Mouse (Mus musculus) hindbrain, embryonic 14.5 days (tissue): Measurements from ENCODE around the gene Acot12. TPM values are rescaled to one million over a fixed set of nuclear protein-coding genes. Genes with fewer than 3 reads are reported as not detected.
A peak's percentile ranks its signal among the peaks of the same experiment; 100 is the strongest.

Experiments used
- ATAC-seq: fragments of 200-750 bp; cut with Nextera tagmentation; 2 replicates; pipeline ENCODE4 v1.8.0; 2017; ENCODE audit warnings: moderate number of reproducible peaks, mild to moderate bottlenecking, moderate TSS enrichment, moderate library complexity; ENCODE audit not compliant: low FRiP score
- DNase-seq: peaks from one replicate; pipeline ENCODE4 v3.0.0-alpha.2; 2015; ENCODE audit warnings: low spot score
- H3K27ac ChIP-seq: fragments of 300-500 bp; sonication (generic); 2 replicates; pipeline ENCODE4 v1.5.1; 2014; ENCODE audit warnings: mild to moderate bottlenecking, moderate library complexity
- H3K27me3 ChIP-seq: fragments of 300-500 bp; sonication (generic); 2 replicates; pipeline ENCODE4 v1.6.1; 2014; ENCODE audit warnings: mild to moderate bottlenecking, low read length, mixed read lengths; ENCODE audit not compliant: control insufficient read depth, insufficient read depth
- H3K36me3 ChIP-seq: fragments of 300-500 bp; sonication (generic); replicated peaks from 2 replicates; pipeline ENCODE4 v1.6.1; 2014; ENCODE audit not compliant: control insufficient read depth, insufficient read depth
- H3K4me1 ChIP-seq: fragments of 300-500 bp; sonication (generic); replicated peaks from 2 replicates; pipeline ENCODE4 v1.6.1; 2014; ENCODE audit warnings: antibody characterized with exemption, low read length, mixed read lengths; ENCODE audit not compliant: control insufficient read depth, insufficient read depth
- H3K4me2 ChIP-seq: fragments of 300-500 bp; sonication (generic); replicated peaks from 2 replicates; pipeline ENCODE4 v1.6.1; 2014; ENCODE audit warnings: mild to moderate bottlenecking, moderate library complexity
- H3K4me3 ChIP-seq: fragments of 300-500 bp; sonication (generic); replicated peaks from 2 replicates; pipeline ENCODE4 v1.5.1; 2014; ENCODE audit warnings: mild to moderate bottlenecking, low read length
- H3K9ac ChIP-seq: fragments of 300-500 bp; sonication (generic); 2 replicates; pipeline ENCODE4 v1.6.1; 2014
- H3K9me3 ChIP-seq: fragments of 300-500 bp; sonication (generic); 2 replicates; pipeline ENCODE4 v1.6.1; 2016; ENCODE audit warnings: low read length; ENCODE audit not compliant: control insufficient read depth
- WGBS: fragments of 180-500 bp; shearing (Covaris S2); extraction: QIAGEN DNeasy Blood & Tissue Kit; methylation state at CpG from one replicate; pipeline ENCODE4 v1.1.7; 2014; 5-methylcytosine and 5-hydroxymethylcytosine counted together
- polyA plus RNA-seq: library from polyadenylated mRNA; unstranded; fragments of >200 nt; fragmentation: Nextera tagmentation; extraction: Ambion mirVana; gene quantifications from 2 replicates; pipeline ENCODE4 v1.2.1, GENCODE M21; 2014

Acot12 gene
- 0.24 TPM in 1 of 2 replicates, not detected in the other for polyA plus RNA-seq

DNA sequence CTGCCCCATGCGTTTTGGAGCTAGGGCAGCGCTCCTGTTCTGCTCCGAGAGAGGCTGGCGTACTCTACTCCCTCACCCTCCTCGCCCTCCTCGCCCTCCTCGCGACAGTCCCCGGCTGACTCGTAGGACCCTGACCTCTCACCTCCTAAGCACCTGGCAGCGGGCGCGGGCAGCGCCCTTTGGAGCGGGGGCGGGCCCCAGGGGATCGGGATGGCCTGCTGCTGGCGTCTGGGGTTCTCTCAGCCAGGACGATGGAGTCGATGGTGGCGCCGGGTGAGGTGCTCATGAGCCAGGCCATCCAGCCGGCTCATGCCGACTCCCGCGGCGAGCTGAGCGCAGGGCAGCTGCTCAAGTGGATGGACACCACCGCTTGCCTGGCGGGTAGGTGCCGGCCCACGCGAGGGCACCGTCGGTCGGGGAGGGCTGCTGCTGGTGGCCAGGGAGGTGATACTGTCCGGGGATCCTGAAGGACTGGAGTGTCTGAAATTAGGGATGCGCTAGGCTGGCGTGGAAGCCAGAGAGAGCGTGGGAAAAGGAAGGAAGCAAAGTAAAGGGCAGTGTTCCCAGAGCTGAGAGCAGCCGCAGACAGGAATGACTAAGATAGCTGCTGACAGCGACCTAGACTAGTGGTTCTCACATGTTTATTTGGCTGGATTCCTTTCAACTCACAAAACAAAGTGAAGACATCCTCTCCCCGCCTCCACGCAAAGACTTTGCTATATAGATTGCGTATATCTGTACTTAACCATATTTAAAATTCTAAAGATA, at the start of gene Acot12:
Gene Acot12, plus strand, starts transcription at position 233 of the 768 bp plus-strand sequence.
- whole genome bisulfite sequencing = 8% methylated on average over 45 of the region's 45 CpGs
- peak within 1 kb of the TSS; percentile 37 for H3K4me3 ChIP-seq
- H3K4me2 ChIP-seq = peak within 1 kb of the TSS; percentile 79
- no peak within 1 kb of the TSS for H3K27ac ChIP-seq
- DNase-seq (peak; percentile 34), ATAC-seq (peak; percentile 73)
- H3K27me3 ChIP-seq = no peaks in the 10 kb centered on the region
- H3K36me3 ChIP-seq = no peaks in the 10 kb centered on the region
- peak within 1 kb of the TSS; percentile 64 for H3K9ac ChIP-seq
- no peaks in the 10 kb centered on the region for H3K9me3 ChIP-seq
- peaks cover 9% of the 10 kb centered on the region; the same call in 1 of the 2 replicates for H3K4me1 ChIP-seq

DNA sequence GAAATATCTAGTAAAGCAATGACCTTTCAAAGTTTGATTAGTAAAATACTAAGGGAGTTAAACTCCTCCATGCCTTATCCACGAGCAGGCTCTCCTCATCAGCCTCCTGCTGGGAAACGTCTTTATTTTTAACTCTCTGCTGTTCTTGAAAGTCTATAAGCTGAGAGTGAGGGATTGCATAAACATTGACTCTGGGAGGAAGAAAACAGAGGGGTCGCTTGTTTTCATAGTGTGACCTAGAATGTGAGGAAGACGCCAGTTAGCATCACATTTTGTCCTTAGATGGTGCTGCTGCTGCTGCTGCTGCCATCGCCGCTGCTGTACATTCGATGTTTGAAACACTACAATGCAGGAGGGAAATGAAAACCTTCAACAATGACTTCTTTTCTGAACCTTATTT, 47.7 kb upstream of the Acot12 start:
- Histone ChIP-seq H3K27ac (no peak overlapping the region), H3K4me2 (no peak overlapping the region), H3K4me1 (no peaks in the 10 kb centered on the region), H3K36me3 (peaks cover 24% of the 10 kb centered on the region), H3K9ac (no peak overlapping the region), H3K9me3 (no peaks in the 10 kb centered on the region), H3K27me3 (no peaks in the 10 kb centered on the region), H3K4me3 (no peak overlapping the region)
- WGBS = 61% methylated on average over 7 of the region's 7 CpGs
- no peak for ATAC-seq
- DNase-seq = no peak

DNA sequence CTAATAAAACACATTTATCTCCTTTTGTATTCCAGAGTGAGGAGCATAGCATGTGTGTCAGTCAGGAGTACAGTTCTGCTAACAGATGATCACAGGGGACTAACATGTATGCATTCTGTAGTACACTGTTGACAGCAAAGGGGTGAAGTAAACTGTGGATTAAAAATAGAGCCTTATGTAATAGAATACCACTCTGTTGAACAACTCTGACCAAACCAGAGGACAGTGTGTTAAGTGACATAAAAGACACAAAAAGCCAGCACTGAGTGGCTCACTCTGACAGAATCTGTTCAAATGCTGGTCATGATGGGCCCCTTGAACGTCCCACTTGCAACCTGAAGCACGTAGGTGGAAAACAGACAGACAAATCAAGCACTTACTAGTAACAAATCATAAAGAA, 45.9 kb upstream of the Acot12 start:
- Histone ChIP-seq H3K27me3 (no peaks in the 10 kb centered on the region), H3K9me3 (no peaks in the 10 kb centered on the region), H3K9ac (no peak overlapping the region), H3K27ac (no peak overlapping the region), H3K4me1 (no peaks in the 10 kb centered on the region), H3K36me3 (peaks cover 19% of the 10 kb centered on the region), H3K4me2 (no peak overlapping the region), H3K4me3 (no peak overlapping the region)
- DNase-seq = no peak
- ATAC-seq = no peak
- WGBS = 91% methylated on average over 2 of the region's 2 CpGs

DNA sequence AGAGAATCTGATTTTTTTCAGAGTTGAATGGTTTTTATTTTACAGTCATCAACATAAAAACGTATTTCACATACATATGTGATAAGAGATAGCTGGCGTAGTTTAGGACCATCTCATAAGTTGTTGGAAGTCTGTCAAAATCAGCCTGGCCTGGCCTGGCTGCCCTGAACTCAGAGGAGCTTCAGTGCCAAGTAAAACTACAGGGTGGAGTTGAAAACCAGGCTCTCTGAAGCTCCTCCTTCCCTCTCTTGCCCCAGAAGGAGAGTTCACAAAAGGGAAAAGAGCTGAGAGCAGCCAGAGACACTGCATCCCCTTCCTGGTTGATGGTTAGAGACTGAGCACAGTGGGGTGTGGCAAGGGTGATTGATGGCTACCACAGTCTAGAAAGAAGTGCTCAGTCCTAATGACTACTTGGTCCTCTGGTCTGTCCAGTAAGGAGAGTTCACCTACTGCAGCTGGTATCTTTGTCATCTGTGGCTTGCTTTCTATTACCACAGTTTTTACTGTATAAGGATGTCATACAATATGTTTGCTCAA, 45.1 kb upstream of the Acot12 start:
- Histone ChIP-seq H3K27me3 (no peaks in the 10 kb centered on the region), H3K4me1 (no peaks in the 10 kb centered on the region), H3K9me3 (no peaks in the 10 kb centered on the region), H3K36me3 (peaks cover 16% of the 10 kb centered on the region), H3K27ac (no peak overlapping the region), H3K4me2 (no peak overlapping the region), H3K4me3 (no peak overlapping the region), H3K9ac (no peak overlapping the region)
- 84% methylated on average over 2 of the region's 2 CpGs for WGBS
- DNase-seq (no peak), ATAC-seq (no peak)

DNA sequence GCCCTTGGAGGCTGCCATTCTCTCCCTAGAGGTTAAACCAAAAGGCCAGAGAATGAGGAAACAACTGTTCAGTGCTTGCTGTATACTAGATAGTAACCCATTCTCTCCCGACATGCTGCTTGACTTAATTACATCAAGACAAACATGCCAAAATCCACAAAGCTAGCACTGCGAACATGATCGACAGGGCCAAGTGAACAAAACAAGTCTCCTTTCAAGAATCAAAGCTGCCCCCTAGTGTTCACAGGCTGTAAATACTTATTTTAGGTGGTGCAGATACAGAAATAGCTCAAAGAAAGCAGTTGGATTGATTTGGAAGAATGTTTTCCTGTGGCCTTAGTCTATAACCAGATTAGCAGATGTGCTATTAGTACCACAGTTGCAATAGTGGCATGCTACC, 44.3 kb upstream of the Acot12 start:
- H3K36me3 ChIP-seq = peaks cover 16% of the 10 kb centered on the region
- H3K4me2 ChIP-seq = no peak overlapping the region
- WGBS = 28% methylated on average over 3 of the region's 3 CpGs
- no peaks in the 10 kb centered on the region for H3K9me3 ChIP-seq
- no peak overlapping the region for H3K9ac ChIP-seq
- H3K27ac ChIP-seq = no peak overlapping the region
- no peak overlapping the region for H3K4me3 ChIP-seq
- H3K27me3 ChIP-seq = no peaks in the 10 kb centered on the region
- H3K4me1 ChIP-seq = no peaks in the 10 kb centered on the region
- DNase-seq (peak; percentile 71), ATAC-seq (no peak)

DNA sequence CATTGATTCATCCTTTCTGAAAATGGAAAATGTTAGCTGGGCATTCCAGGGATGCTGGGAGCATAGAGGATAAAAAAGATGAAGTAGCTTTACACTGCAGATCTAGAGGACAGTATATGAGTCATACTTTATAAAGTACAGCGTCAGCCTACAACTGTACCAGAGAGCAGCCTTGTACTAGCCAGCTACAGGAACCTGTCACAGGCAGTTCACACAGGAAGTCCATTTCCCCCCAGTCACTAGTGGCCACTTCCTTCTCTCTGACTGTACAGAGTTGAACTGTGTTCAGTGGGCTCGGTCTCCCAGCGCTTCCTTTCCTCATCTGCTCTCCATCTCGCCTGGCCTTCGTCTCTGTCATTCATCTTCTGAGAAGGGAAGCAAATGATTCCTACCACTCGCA, 39.0 kb upstream of the Acot12 start:
- H3K27me3 ChIP-seq = no peaks in the 10 kb centered on the region
- H3K4me3 ChIP-seq = no peak overlapping the region
- 87% methylated on average over 6 of the region's 6 CpGs for WGBS
- no peak overlapping the region for H3K9ac ChIP-seq
- DNase-seq = no peak
- H3K4me2 ChIP-seq = no peak overlapping the region
- H3K4me1 ChIP-seq = no peaks in the 10 kb centered on the region
- no peaks in the 10 kb centered on the region for H3K9me3 ChIP-seq
- H3K27ac ChIP-seq = no peak overlapping the region
- peaks cover 4% of the 10 kb centered on the region; the same call in 1 of the 2 replicates for H3K36me3 ChIP-seq
- ATAC-seq = no peak

DNA sequence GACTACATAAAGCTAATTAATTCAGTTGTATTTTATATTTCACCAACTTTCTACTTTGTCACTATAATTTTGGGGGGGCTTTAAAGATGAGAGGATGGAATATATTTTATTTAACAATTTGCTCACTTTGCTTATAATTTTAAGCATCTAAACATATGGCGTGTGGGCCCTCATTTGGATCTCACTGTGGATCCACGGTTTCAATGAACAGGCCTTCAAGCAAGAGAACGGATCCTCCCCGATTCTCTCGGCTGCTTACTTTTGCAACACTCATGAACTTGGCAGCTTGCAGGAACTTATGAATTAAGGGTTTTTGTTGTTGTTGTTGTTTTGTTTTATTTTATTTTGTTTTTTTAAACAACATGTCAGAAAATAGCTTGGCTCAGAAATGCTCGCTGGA, 21.8 kb upstream of the Acot12 start:
- H3K27ac ChIP-seq = no peak overlapping the region
- DNase-seq = no peak
- H3K4me3 ChIP-seq = no peak overlapping the region
- 96% methylated on average over 6 of the region's 6 CpGs for whole genome bisulfite sequencing
- no peak overlapping the region for H3K4me2 ChIP-seq
- no peaks in the 10 kb centered on the region for H3K9me3 ChIP-seq
- H3K4me1 ChIP-seq = no peaks in the 10 kb centered on the region
- no peak for ATAC-seq
- H3K36me3 ChIP-seq = no peaks in the 10 kb centered on the region
- no peak overlapping the region for H3K9ac ChIP-seq
- H3K27me3 ChIP-seq = no peaks in the 10 kb centered on the region

DNA sequence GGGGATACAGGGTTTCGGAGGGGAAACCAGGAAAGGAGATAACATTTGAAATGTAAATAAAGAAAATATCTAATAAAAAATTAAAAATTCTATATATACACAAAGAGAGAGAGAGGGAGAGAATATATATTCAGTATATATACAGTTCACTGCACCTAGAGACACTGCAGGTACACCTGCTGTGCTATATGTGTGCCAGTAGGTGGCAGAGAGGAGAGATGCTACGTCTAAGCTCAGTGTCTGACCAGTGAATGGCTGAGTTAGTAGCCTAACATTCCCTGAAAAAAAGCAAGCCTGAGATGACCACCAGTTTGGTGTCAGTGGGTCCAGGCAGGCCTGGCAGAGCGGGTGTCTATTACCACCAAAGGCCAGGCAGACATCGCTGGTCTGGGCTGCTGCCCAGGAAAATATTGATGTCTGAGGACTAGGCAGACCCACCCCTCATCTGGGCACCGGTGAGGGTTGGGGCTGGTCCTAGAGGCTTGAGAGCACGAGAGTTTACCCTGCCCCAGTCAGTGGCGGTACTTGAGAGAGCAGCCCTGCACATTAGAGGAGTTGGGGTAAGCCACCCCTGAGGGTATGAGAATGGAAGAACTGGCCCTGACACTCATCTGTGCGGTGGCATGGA, 18.1 kb upstream of the Acot12 start:
- no peak overlapping the region for H3K4me3 ChIP-seq
- H3K27ac ChIP-seq = no peak overlapping the region
- WGBS = 70% methylated on average over 8 of the region's 8 CpGs
- H3K9me3 ChIP-seq = no peaks in the 10 kb centered on the region
- no peaks in the 10 kb centered on the region for H3K36me3 ChIP-seq
- no peaks in the 10 kb centered on the region for H3K4me1 ChIP-seq
- H3K4me2 ChIP-seq = no peak overlapping the region
- no peaks in the 10 kb centered on the region for H3K27me3 ChIP-seq
- no peak for DNase-seq
- peak; percentile 72 for ATAC-seq
- H3K9ac ChIP-seq = no peak overlapping the region

DNA sequence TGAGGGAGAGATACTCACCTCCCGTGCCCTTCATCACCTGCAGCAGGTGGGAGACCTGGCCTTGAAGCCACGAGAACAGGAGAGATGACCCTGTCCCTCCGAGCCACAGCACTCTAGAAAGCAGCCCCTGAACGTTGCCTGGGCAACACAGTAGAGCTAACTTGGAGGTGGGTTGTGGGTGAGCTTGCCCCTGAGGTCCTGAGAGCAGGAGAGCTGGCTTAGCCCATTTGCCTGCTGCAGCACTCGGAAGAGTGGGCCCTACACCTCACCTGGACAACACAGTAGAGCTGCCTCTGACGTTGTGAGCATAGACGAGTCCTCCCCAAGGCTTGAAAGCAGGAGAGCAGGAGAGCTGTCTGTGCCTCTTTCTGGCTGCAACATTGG, 17.6 kb upstream of the Acot12 start:
- no peaks in the 10 kb centered on the region for H3K4me1 ChIP-seq
- H3K27me3 ChIP-seq = no peaks in the 10 kb centered on the region
- H3K4me2 ChIP-seq = no peak overlapping the region
- no peak overlapping the region for H3K27ac ChIP-seq
- H3K4me3 ChIP-seq = no peak overlapping the region
- no peak overlapping the region for H3K9ac ChIP-seq
- no peak for DNase-seq
- H3K9me3 ChIP-seq = no peaks in the 10 kb centered on the region
- 87% methylated on average over 7 of the region's 7 CpGs for WGBS
- peak; percentile 27 for ATAC-seq
- H3K36me3 ChIP-seq = no peaks in the 10 kb centered on the region
